Mouse (Mus musculus) testis, postnatal 14 days (tissue): Measurements from ENCODE around the gene Rxfp3.

Source experiments
- DNase-seq: peaks from one replicate; pipeline ENCODE4 v3.0.0; 2021; ENCODE audit warnings: low spot score

Gene Rxfp3

GRCm38 (mm10) chr15:11035947-11036474, 1.8 kb downstream of the Rxfp3 start:
- no peak for DNase-seq

- no peak for DNase-seq
Observed at GRCm38 (mm10) chr15:11030188-11030587, 7.6 kb downstream of the Rxfp3 start.

GRCm38 (mm10) chr15:11026801-11027561, 10.8 kb downstream of the Rxfp3 start:
- no peak for DNase-seq

GRCm38 (mm10) chr15:11014931-11015330, 22.9 kb downstream of the Rxfp3 start:
- DNase-seq = no peak

GRCm38 (mm10) chr15:11010976-11011548, 26.7 kb downstream of the Rxfp3 start:
- no peak for DNase-seq

GRCm38 (mm10) chr15:11008756-11009155, 29.0 kb downstream of the Rxfp3 start:
- DNase-seq = no peak

- no peak for DNase-seq
Observed at GRCm38 (mm10) chr15:11004646-11005045, 33.1 kb downstream of the Rxfp3 start.

- DNase-seq = no peak
Observed at GRCm38 (mm10) chr15:11003791-11004190, 34.0 kb downstream of the Rxfp3 start.

- no peak for DNase-seq
Observed at GRCm38 (mm10) chr15:11000421-11000820, 37.4 kb downstream of the Rxfp3 start, which contains the start of gene Slc45a2. TSS of gene Slc45a2 (plus strand) at chr15:11000721.

- no peak for DNase-seq
Observed at GRCm38 (mm10) chr15:10999832-11000231, 38.0 kb downstream of the Rxfp3 start.

GRCm38 (mm10) chr15:10991566-10991965, 46.2 kb downstream of the Rxfp3 start:
- DNase-seq = no peak

GRCm38 (mm10) chr15:10990411-10990810, 47.4 kb downstream of the Rxfp3 start:
- no peak for DNase-seq

GRCm38 (mm10) chr15:10986477-10986876, 51.3 kb downstream of the Rxfp3 start:
- peak; percentile 40 for DNase-seq

GRCm38 (mm10) chr15:10985756-10986155, 52.0 kb downstream of the Rxfp3 start:
- DNase-seq = no peak
